Mouse (Mus musculus): ENCODE measurements around the gene Igf1r. TPM values are rescaled to one million over a fixed set of nuclear protein-coding genes. Genes with fewer than 3 reads are reported as not detected.
A peak's percentile ranks its signal among the peaks of the same experiment; 100 is the strongest.

The Igf1r gene
- total RNA-seq, 2 experiments from 2014 or later, result 8.0 to 8.3 TPM

- peak overlapping the region; percentile 38; the same call in 1 of the 2 replicates for H3K27ac ChIP-seq
- intact Hi-C loops (cut with DNase I), result no loop called here
- peak; percentile 59 for DNase-seq
- TF ChIP-seq CTCF (IDR thresholded peaks at IDR 0.05), result no peak
- no peak overlapping the region for H3K4me3 ChIP-seq
These were observed 272.9 kb downstream of the Igf1r start for GRCm38 (mm10) chr7:68225427-68226054.

GRCm38 (mm10) chr7:68227021-68227420 is 274.4 kb downstream of the Igf1r start:
- Histone ChIP-seq H3K4me3 (no peak overlapping the region), H3K27ac (no peak overlapping the region)
- intact Hi-C loops (cut with DNase I), result no loop called here
- TF ChIP-seq CTCF (IDR thresholded peaks at IDR 0.05), result no peak
- DNase-seq, result no peak

GRCm38 (mm10) chr7:68227621-68228020 is 275.0 kb downstream of the Igf1r start:
- no peak for DNase-seq
- TF ChIP-seq CTCF (IDR thresholded peaks at IDR 0.05), result no peak
- H3K4me3 ChIP-seq, result no peak overlapping the region
- no peak overlapping the region for H3K27ac ChIP-seq
- intact Hi-C loops (cut with DNase I), result loop anchor here (2.0 kb wide), 1 partner anchor 35 kb away; no protein-coding TSS in a partner anchor

- Histone ChIP-seq H3K27ac (no peak overlapping the region), H3K4me3 (no peak overlapping the region)
- intact Hi-C loops (cut with DNase I), result loop anchor here (2.0 kb wide), 1 partner anchor 34 kb away; no protein-coding TSS in a partner anchor
- no peak for TF ChIP-seq CTCF (IDR thresholded peaks at IDR 0.05)
- no peak for DNase-seq
These were observed 275.9 kb downstream of the Igf1r start for GRCm38 (mm10) chr7:68228491-68228890.

GRCm38 (mm10) chr7:68230831-68231230 is 278.2 kb downstream of the Igf1r start:
- no peak for TF ChIP-seq CTCF (IDR thresholded peaks at IDR 0.05)
- DNase-seq, result no peak
- intact Hi-C loops (cut with DNase I), result no loop called here
- no peak overlapping the region for H3K4me3 ChIP-seq
- no peak overlapping the region for H3K27ac ChIP-seq

GRCm38 (mm10) chr7:68232521-68232920 is 279.9 kb downstream of the Igf1r start:
- no peak for TF ChIP-seq CTCF (IDR thresholded peaks at IDR 0.05)
- DNase-seq, result no peak
- intact Hi-C loops (cut with DNase I), result no loop called here

GRCm38 (mm10) chr7:68233619-68234223 is 281.1 kb downstream of the Igf1r start:
- DNase-seq, result no peak
- H3K27ac ChIP-seq, result no peak overlapping the region
- H3K4me3 ChIP-seq, result no peak overlapping the region
- no peak for TF ChIP-seq CTCF (IDR thresholded peaks at IDR 0.05)
- intact Hi-C loops (cut with DNase I), result no loop called here

More at GRCm38 (mm10) chr7:68232521-68232920, 279.9 kb downstream of the Igf1r start:
- no peak overlapping the region for H3K4me3 ChIP-seq
- H3K27ac ChIP-seq, result no peak overlapping the region

- intact Hi-C loops (cut with DNase I), result no loop called here
- no peak for TF ChIP-seq CTCF (IDR thresholded peaks at IDR 0.05)
- Histone ChIP-seq H3K4me3 (no peak overlapping the region), H3K27ac (no peak overlapping the region)
- no peak for DNase-seq
These were observed 284.2 kb downstream of the Igf1r start for GRCm38 (mm10) chr7:68236817-68237216.

GRCm38 (mm10) chr7:68239220-68239827 is 286.7 kb downstream of the Igf1r start:
- no peak overlapping the region for H3K4me3 ChIP-seq
- H3K27ac ChIP-seq, result no peak overlapping the region
- intact Hi-C loops (cut with DNase I), result no loop called here
- no peak for DNase-seq
- no peak for TF ChIP-seq CTCF (IDR thresholded peaks at IDR 0.05)

GRCm38 (mm10) chr7:68241205-68241604 is 288.6 kb downstream of the Igf1r start:
- Histone ChIP-seq H3K4me3 (no peak overlapping the region), H3K27ac (no peak overlapping the region)
- DNase-seq, result no peak
- intact Hi-C loops (cut with DNase I), result no loop called here
- no peak for TF ChIP-seq CTCF (IDR thresholded peaks at IDR 0.05)

- intact Hi-C loops (cut with DNase I), result no loop called here
- Histone ChIP-seq H3K4me3 (no peak overlapping the region), H3K27ac (no peak overlapping the region)
- no peak for DNase-seq
- no peak for TF ChIP-seq CTCF (IDR thresholded peaks at IDR 0.05)
These were observed 293.1 kb downstream of the Igf1r start for GRCm38 (mm10) chr7:68245681-68246080.

GRCm38 (mm10) chr7:68246249-68246648 is 293.6 kb downstream of the Igf1r start:
- Histone ChIP-seq H3K27ac (no peak overlapping the region), H3K4me3 (no peak overlapping the region)
- no peak for TF ChIP-seq CTCF (IDR thresholded peaks at IDR 0.05)
- DNase-seq, result no peak
- intact Hi-C loops (cut with DNase I), result no loop called here

- intact Hi-C loops (cut with DNase I), result no loop called here
- H3K27ac ChIP-seq, result no peak overlapping the region
- no peak for DNase-seq
- H3K4me3 ChIP-seq, result no peak overlapping the region
- no peak for TF ChIP-seq CTCF (IDR thresholded peaks at IDR 0.05)
These were observed 297.8 kb downstream of the Igf1r start for GRCm38 (mm10) chr7:68250411-68250810.

All from gastrocnemius, adult 2 months (tissue).